Mouse (Mus musculus) c-Kit-negative CD71-positive TER-119-positive erythroid progenitor cells, embryonic 14.5 days (primary cell): ENCODE data around the gene Gm11020.
"Not testable (repeated sequence)": the region's sequence is repeated elsewhere in the genome, so short reads cannot be mapped to it uniquely, and the experiment has no call there.

Experiments
- DNase-seq: peaks from one replicate; pipeline ENCODE4 v3.0.0-alpha.2; 2013; ENCODE audit warnings: low read depth, low spot score

Gene Gm11020

GRCm38 (mm10) chr8:104321267-104321666 lies at the start of gene Gm11020:
Gene Gm11020, plus strand, starts transcription at chr8:104321567.
- DNase-seq, result not testable (repeated sequence)

DNA sequence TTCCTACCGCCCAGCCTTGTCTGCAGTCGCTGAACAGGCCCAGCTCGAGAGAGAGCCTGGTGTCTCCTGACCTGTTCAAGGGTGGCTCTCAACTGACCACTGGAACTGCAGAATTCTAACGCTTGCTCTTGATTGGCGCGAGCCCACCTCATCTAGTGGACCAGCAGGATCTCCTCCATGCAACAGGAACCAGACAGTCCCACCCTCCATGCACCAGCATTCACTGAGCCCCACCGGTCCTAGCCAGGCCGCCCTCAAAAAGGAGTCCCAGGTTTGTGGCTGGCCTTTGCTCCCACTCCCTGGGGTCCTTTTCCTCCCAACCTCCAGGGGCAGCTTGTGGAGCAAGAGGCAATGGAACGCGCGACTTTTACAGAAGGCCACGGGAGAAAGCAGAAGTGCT lies 28.3 kb upstream of the Gm11020 start, which contains the start of gene Cmtm2a:
Gene Cmtm2a (minus strand): TSS at position 101 of the 400 bp plus-strand sequence.
- not testable (repeated sequence) for DNase-seq

DNA sequence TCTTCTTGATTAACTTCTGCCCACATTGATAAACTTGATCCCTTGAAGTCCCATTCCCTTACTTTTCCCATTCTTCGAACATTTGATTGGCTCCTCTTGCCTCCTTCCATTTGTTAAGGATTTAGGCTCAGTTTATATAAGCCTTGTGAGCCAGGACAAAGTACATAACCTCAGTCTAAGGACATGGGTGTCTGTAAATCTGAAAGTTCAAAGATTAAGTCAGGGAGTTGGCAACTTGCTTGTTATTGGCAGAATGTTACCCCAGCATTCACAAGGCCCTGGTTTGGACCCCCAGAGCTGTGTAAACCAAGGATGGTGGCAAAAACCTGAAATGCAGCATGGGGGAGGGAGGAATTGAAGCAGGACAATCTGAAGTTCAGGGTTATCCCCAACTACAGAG lies 27.0 kb upstream of the Gm11020 start:
- no peak for DNase-seq

DNA sequence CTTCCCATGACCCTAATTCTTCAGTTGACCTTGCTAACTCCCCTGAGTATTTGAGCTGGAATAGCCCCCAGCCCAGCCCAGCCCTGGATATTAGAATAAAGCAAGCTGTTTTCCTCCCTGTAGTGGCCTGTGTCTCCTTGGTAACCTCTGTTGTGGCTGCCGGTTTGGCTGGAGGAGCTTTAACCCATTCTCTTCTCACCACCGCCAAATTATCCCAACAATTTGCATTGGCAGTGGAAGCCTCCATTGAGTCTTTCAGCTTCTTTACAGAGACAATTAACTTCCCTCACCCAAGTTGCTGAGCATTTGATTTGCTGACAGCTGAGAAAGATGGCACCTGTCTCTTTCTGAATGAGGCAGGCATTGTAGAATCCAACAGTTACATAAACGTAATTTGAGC lies 19.8 kb upstream of the Gm11020 start:
- DNase-seq, result not testable (repeated sequence)

DNA sequence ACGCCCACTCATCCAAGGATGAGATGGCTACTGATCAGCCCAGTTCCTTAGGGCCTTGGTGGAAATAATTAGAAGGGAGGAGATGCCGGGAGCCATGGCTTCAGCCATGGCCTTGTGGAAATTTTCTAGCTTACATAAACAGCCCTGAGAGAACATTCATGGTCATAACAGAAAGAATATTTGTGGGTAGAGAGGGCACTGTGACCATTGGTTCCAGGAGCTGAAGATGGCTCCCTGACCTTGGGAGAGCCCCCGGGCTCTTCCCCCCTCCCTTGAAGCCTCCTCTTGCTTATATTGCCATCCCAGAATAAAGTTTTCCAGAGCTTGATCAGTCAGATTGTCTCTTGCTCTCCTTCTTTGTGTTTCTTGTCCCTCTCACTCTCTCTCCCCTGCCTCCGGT lies 18.8 kb upstream of the Gm11020 start:
- DNase-seq, result not testable (repeated sequence)

- DNase-seq, result no peak
These were observed 16.4 kb upstream of the Gm11020 start for GRCm38 (mm10) chr8:104304962-104305361.

DNA sequence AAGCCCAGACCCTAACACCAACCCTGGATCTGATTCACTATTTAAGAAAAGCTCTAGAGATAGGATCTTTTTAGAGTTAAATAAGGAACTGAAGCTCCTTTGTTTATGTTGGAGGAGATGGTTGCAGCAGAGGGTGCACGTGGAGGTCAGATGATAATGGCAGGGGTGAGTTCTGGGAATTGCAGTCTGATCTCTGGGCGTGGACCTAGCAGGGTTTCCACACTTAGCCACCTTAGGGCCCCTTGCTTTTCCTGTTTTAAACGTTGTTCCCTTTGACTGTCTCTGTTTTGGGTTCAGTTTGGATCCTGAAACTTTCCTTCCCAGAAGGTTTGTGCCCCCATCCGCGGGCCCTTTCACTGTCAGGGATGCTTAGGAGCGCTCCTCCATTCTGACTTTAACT lies 13.0 kb upstream of the Gm11020 start:
- not testable (repeated sequence) for DNase-seq

DNA sequence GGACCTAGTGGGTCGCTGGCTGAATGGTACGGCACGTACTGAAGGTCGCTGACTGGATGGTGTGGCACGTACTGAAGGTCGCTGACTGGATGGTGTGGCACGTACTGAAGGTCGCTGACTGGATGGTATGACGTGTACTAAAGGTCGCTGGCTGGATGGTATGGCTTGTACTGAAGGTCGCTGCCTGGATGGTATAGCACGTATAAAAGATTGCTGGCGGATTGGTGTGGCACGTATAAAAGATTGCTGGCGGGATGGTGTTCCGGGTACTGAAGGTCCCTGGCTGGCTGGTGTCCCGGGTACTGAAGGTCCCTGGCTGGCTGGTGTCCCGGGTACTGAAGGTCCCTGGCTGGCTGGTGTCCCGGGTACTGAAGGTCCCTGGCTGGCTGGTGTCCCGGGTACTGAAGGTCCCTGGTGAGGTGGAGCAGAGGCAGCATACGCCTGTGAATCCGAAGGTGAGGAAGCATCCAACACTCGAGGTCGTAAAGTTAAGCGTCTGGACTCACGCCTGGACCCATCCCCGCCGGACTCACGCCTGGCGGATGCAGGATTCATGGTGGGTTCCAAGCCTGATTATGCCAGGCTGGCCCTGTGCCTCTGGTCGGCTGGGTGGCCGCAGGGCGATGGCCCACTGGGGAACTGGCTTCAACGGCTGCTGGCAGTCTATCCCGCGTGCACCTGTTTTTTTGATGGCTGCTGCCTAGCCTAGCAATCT lies 11.8 kb upstream of the Gm11020 start, which contains the start of the genes Gm45711 and Cmtm1:
Gene Gm45711 (minus strand): TSS at position 641 of the 715 bp plus-strand sequence.
Gene Cmtm1 (minus strand): TSS at position 705 of the 715 bp plus-strand sequence.
- not testable (repeated sequence) for DNase-seq

DNA sequence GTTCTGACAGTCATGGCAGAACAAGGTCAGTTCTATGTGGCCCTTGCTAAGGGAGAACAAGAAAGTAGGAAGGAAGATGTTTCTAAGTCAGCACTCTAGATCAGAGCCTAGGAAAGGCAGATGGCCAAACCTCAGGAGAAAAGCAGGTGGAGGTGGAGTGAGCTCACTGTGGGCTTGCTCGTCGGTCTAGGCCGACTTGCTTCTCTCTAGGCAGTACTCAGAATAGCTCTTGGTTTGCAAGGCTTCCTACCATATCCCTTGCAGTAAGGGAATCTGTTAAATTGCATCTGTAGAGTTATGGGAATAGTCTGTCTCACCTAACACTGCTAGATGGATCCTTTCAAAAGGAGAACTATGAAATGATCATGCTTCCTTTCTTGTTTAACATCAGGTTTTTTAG lies 9.3 kb upstream of the Gm11020 start:
- DNase-seq, result not testable (repeated sequence)

DNA sequence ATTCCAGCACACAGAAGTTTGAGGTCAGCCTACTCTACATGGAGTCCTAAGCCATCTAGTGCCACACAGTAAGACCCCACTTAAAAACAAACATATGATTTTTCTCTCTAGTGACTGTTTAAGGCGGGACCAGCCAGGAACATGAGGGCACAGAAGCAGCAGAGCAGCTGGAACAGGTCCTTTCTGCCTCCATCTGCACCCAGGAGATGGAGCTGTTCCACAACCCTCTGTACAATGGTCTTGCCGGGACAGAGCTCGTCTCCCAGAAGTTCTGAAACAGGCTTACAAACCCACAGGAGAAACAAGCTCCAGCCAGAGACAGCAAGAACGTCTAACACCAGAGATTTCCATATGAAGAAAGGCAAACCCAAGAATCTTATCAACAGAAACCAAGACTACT lies 8.1 kb upstream of the Gm11020 start:
- DNase-seq, result no peak

- DNase-seq, result not testable (repeated sequence)
These were observed 563 bp downstream of the Gm11020 start, which contains the start of gene Cmtm2b for GRCm38 (mm10) chr8:104321930-104322329. Gene Cmtm2b, plus strand, starts transcription at chr8:104322230.

- no peak for DNase-seq
These were observed 11.6 kb downstream of the Gm11020 start for GRCm38 (mm10) chr8:104332665-104333631.

- DNase-seq, result no peak
These were observed 12.4 kb downstream of the Gm11020 start for GRCm38 (mm10) chr8:104333786-104334185.

DNA sequence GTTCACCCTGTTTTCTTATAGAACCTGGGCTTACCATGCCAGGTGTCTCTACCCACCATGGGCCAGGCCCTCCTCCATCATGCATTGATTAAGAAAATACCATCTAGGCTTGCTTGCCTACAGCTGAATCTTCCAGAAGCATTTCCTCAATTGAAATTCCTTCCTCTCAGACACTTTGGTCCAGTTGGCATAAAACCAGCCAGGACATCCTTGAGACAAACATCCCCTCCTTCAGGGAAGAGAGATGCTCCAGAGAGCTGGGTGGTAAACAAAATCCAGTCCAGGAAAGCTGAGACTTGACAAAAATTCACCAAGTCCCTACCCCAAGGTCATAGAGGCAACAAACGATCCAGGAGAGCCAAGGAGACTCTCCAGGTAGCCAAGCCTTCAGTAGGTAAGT lies 12.8 kb downstream of the Gm11020 start:
- no peak for DNase-seq

- no peak for DNase-seq
These were observed 15.4 kb downstream of the Gm11020 start for GRCm38 (mm10) chr8:104336806-104337205.

DNA sequence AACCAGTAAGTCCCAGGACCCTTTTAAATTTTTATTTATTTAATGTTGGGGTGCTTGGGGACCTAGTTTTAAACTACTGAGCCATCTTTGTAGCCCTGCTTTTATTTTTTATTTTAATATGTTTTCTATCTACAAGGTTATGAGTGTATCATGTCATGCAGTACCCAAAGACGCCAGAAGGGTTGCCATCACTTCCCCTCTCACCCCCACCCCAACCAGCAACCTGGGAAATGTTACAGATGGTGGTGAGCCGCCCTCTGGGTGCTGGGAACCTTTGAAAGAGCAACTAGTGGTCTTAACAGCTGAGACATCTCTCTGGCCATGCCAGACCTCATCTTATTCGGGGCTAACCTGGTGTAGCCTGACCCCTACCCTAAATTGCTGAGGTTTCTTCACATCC lies 16.5 kb downstream of the Gm11020 start:
- no peak for DNase-seq

DNA sequence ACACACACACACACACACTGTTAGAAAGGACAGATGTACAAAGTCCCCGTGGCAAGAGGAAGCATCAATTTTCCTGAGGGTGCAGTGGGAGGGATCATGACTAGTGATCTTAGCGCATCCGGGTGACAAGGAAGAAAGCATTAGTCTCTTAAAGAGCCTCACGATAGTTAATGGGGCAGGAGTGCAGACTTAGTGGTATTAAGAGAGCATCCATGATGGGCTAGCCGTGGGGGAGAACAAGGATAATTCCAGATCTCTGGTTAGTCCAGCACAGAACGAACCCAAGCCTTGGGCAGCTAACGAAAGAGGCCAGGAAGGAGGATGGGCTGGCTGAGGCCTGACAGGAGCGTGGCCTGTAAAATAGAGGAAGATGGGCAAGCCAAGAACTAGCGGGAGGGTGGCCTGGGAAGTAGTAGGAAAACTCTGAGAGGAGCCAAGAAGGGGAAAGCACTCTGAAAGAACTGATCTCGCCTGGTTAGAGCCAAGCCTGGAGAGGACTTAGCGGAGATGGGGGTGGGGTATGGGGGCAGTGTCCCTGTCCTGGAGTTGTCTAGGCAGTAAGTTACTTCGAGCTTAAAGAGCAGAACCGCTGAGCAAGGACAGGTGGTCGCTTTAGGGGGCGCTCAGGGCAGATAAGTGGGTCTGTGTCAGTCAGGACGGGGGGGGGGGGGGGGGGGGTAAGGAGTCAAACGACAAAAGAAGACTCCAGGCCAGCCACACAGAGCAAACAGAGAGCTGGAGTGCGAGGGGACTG lies 18.0 kb downstream of the Gm11020 start, which contains the start of gene Cmtm3:
Gene Cmtm3 (plus strand): TSS at position 182 of the 754 bp plus-strand sequence.
- DNase-seq, result no peak

GRCm38 (mm10) chr8:104339983-104340232 lies 18.5 kb downstream of the Gm11020 start:
- no peak for DNase-seq

DNA sequence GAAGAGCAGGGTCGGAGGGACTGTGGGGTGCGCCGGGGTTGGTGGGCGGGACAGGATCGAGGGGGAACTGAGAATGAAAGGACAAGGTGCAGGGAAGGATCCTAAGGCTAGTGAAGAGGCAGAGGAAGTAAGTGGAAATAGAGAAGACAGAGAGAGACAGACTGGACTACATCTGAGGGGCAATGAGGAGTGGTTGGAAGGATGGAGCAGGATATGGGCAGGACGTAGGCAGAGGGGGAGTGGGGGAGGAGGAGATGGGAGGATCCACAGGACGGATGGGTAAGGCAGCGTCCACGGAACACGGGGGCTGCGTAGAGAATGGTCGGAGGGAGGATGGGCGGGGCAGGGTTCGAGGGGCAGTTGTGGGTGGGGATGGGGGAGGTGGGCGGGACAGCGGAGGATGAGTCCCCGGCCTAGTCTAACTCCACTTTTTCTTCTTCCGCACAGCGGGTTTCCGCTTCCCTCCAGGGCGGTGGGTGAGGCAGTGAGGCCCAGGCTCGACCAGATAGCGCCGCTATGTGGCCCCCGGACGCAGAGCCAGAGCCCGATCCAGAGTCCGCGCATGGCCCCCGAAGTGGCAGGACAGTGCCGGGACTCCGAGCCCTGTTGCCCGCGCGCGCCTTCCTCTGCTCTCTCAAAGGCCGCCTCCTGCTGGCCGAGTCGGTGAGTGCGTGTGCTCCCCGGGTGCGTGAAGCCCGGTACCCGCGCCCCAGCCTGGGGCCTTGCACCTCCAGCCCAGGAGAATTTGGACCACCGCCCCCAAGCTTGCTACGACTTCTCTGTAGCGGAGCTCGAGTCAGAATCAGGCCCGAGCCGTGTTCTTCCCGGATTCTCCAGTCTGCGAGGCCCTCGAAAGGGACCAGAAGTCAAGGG lies 19.1 kb downstream of the Gm11020 start:
- DNase-seq, result no peak

- DNase-seq, result no peak
These were observed 19.8 kb downstream of the Gm11020 start for GRCm38 (mm10) chr8:104341106-104341561.

GRCm38 (mm10) chr8:104341678-104342077 lies 20.3 kb downstream of the Gm11020 start:
- DNase-seq, result no peak
